Mouse (Mus musculus): ENCODE results near the gene Tbc1d22b. TPM values are rescaled to one million over a fixed set of nuclear protein-coding genes. Genes with fewer than 3 reads are reported as not detected.

Gene Tbc1d22b
- polyA plus RNA-seq, 1 experiment = 21.8 TPM

DNA sequence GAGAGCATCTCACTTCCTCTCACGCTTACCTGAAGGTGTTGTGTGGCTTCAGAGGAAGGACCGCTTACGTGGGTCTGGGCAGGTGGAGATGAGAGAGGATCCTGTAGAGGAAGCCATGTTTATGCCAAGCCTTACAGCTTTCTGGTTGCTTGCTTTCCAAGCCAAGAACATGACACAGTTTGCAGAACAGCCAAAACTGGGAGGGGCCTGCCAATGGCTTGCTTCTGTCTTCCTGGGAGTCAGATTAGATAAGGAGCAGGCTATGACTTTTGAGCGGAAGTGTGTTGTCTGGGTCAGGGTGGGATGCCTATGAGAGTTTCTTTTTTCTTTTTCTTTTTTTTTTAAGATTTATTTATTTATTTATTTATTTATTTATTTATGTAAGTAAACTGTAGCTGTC, 87.8 kb downstream of the Tbc1d22b start:
- H3K27me3 ChIP-seq (ENCODE audit: control insufficient read depth, insufficient read depth, low read length, poor library complexity, severe bottlenecking) = no peaks in the 10 kb centered on the region
- H3K9me3 ChIP-seq (replicated peaks; ENCODE audit: control insufficient read depth, insufficient read depth, low read length, poor library complexity, severe bottlenecking) = no peaks in the 10 kb centered on the region
- H3K4me1 ChIP-seq (ENCODE audit: control insufficient read depth, insufficient read depth, low read length) = peaks cover 9% of the 10 kb centered on the region
- H3K4me3 ChIP-seq (ENCODE audit: low read depth, low read length) = no peak overlapping the region
- no peak overlapping the region for H3K9ac ChIP-seq (ENCODE audit: low read depth, poor library complexity, severe bottlenecking)
- H3K27ac ChIP-seq (ENCODE audit: insufficient read depth, low read length) = no peak overlapping the region
- 0 out of 2 replicates have a peak, but pooled peaks cover 3% of the 10 kb centered on the region for H3K36me3 ChIP-seq (ENCODE audit: control insufficient read depth, insufficient read depth, low read length, poor library complexity, severe bottlenecking)
- TF ChIP-seq POLR2A (IDR thresholded peaks at IDR 0.05; ENCODE audit: insufficient read depth, low read length) (no peak), CTCF (IDR thresholded peaks at IDR 0.05; ENCODE audit: low read depth, low read length) (no peak), EP300 (IDR thresholded peaks at IDR 0.05; ENCODE audit: insufficient read depth, low read depth, low read length) (no peak)

DNA sequence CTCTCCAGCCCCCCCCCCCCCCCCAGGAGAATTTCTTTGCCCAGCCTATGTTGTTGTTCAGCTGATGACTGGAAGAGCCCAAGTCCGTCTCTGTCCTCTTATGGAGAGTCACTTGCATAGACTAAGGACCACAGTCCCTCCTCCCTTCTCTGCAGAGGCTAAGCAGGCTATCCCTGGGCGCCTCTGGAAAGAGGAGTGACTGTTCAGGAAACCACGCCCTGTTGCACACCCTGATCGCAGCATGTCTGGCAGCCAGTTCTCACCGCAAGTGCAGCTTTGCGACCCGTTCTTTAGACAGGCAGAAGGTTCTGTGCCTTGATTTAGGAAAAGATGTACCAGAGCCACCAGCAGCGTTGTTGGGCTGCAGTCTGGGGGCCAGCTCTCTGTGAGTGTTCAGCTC, 88.3 kb downstream of the Tbc1d22b start:
- H3K27me3 ChIP-seq (ENCODE audit: control insufficient read depth, insufficient read depth, low read length, poor library complexity, severe bottlenecking) = no peaks in the 10 kb centered on the region
- H3K36me3 ChIP-seq (ENCODE audit: control insufficient read depth, insufficient read depth, low read length, poor library complexity, severe bottlenecking) = 0 out of 2 replicates have a peak, but pooled peaks cover 3% of the 10 kb centered on the region
- no peaks in the 10 kb centered on the region for H3K9me3 ChIP-seq (replicated peaks; ENCODE audit: control insufficient read depth, insufficient read depth, low read length, poor library complexity, severe bottlenecking)
- no peak overlapping the region for H3K4me3 ChIP-seq (ENCODE audit: low read depth, low read length)
- TF ChIP-seq POLR2A (IDR thresholded peaks at IDR 0.05; ENCODE audit: insufficient read depth, low read length) = no peak
- no peak for TF ChIP-seq EP300 (IDR thresholded peaks at IDR 0.05; ENCODE audit: insufficient read depth, low read depth, low read length)
- no peak for TF ChIP-seq CTCF (IDR thresholded peaks at IDR 0.05; ENCODE audit: low read depth, low read length)
- H3K27ac ChIP-seq (ENCODE audit: insufficient read depth, low read length) = no peak overlapping the region
- H3K9ac ChIP-seq (ENCODE audit: low read depth, poor library complexity, severe bottlenecking) = no peak overlapping the region
- peaks cover 9% of the 10 kb centered on the region for H3K4me1 ChIP-seq (ENCODE audit: control insufficient read depth, insufficient read depth, low read length)

DNA sequence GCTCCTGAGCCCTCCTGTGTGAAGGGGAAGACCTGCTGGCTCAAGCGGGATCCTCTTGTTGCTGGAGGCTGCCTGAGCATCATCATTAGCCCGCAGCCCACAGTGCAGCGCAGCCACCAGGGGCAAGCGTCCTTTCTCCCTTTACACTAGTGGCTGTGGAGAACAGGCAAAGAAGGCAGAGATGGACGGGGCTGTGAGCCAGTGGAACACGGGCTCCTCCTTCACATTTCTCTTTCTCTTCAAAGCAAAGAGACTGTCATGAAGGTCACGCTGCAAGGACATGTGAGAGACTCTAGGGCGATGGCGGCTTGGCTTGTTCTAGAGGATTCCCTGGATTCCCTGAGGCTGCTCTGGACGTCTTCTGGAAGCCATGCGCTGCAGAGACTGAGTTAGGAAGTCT, 91.4 kb downstream of the Tbc1d22b start:
- TF ChIP-seq EP300 (IDR thresholded peaks at IDR 0.05; ENCODE audit: insufficient read depth, low read depth, low read length) (no peak), CTCF (IDR thresholded peaks at IDR 0.05; ENCODE audit: low read depth, low read length) (no peak), POLR2A (IDR thresholded peaks at IDR 0.05; ENCODE audit: insufficient read depth, low read length) (no peak)
- Histone ChIP-seq H3K27me3 (ENCODE audit: control insufficient read depth, insufficient read depth, low read length, poor library complexity, severe bottlenecking) (no peaks in the 10 kb centered on the region), H3K4me1 (ENCODE audit: control insufficient read depth, insufficient read depth, low read length) (peaks cover 7% of the 10 kb centered on the region), H3K9me3 (replicated peaks; ENCODE audit: control insufficient read depth, insufficient read depth, low read length, poor library complexity, severe bottlenecking) (no peaks in the 10 kb centered on the region), H3K9ac (ENCODE audit: low read depth, poor library complexity, severe bottlenecking) (no peak overlapping the region), H3K4me3 (ENCODE audit: low read depth, low read length) (no peak overlapping the region), H3K27ac (ENCODE audit: insufficient read depth, low read length) (no peak overlapping the region), H3K36me3 (ENCODE audit: control insufficient read depth, insufficient read depth, low read length, poor library complexity, severe bottlenecking) (0 out of 2 replicates have a peak, but pooled peaks cover 3% of the 10 kb centered on the region)

DNA sequence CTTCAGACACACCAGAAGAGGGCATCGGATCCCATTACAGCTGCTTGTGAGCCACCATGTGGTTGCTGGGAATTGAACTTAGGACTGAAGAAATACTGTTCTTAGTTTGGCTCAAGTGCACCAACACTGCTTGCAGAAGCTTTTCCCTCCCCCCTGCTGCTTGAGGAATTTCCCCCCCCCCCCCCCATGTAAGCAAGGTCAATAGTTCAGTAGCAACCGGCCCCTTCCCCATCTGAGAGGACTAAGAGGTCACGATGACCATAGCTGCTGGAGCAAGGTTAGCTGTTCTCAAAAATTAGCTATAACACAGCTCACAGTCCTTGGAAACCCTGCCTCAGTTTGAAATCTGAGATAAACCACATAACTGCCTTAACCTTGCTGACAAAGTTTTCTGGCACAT, 92.6 kb downstream of the Tbc1d22b start:
- H3K4me1 ChIP-seq (ENCODE audit: control insufficient read depth, insufficient read depth, low read length) = peaks cover 7% of the 10 kb centered on the region
- no peak overlapping the region for H3K4me3 ChIP-seq (ENCODE audit: low read depth, low read length)
- H3K27me3 ChIP-seq (ENCODE audit: control insufficient read depth, insufficient read depth, low read length, poor library complexity, severe bottlenecking) = no peaks in the 10 kb centered on the region
- H3K9ac ChIP-seq (ENCODE audit: low read depth, poor library complexity, severe bottlenecking) = no peak overlapping the region
- H3K27ac ChIP-seq (ENCODE audit: insufficient read depth, low read length) = no peak overlapping the region
- no peaks in the 10 kb centered on the region for H3K9me3 ChIP-seq (replicated peaks; ENCODE audit: control insufficient read depth, insufficient read depth, low read length, poor library complexity, severe bottlenecking)
- H3K36me3 ChIP-seq (ENCODE audit: control insufficient read depth, insufficient read depth, low read length, poor library complexity, severe bottlenecking) = 0 out of 2 replicates have a peak, but pooled peaks cover 3% of the 10 kb centered on the region
- TF ChIP-seq CTCF (IDR thresholded peaks at IDR 0.05; ENCODE audit: low read depth, low read length) = no peak
- TF ChIP-seq EP300 (IDR thresholded peaks at IDR 0.05; ENCODE audit: insufficient read depth, low read depth, low read length) = no peak
- TF ChIP-seq POLR2A (IDR thresholded peaks at IDR 0.05; ENCODE audit: insufficient read depth, low read length) = no peak

Other genes starting within 250 kb of the Tbc1d22b start
- gene Pi16, start 232.1 kb upstream of the Tbc1d22b start, polyA plus RNA-seq (2011; ENCODE audit: insufficient read depth, insufficient read length, low read depth, missing spikeins) = 0.39 TPM in 1 of 2 replicates, not detected in the other
- 129 and 134 TPM in 2 replicates for gene Mtch1, start 201.9 kb upstream of the Tbc1d22b start, polyA plus RNA-seq (2011; ENCODE audit: insufficient read depth, insufficient read length, low read depth, missing spikeins)
- 4.6 and 5.1 TPM in 2 replicates for gene Fgd2, start 188.9 kb upstream of the Tbc1d22b start, polyA plus RNA-seq (2011; ENCODE audit: insufficient read depth, insufficient read length, low read depth, missing spikeins)
- gene Pim1, start 59.0 kb upstream of the Tbc1d22b start, polyA plus RNA-seq (2011; ENCODE audit: insufficient read depth, insufficient read length, low read depth, missing spikeins) = 348 and 350 TPM in 2 replicates
- 1.6 and 2.4 TPM in 2 replicates for gene Gm17657, start 147 bp upstream of the Tbc1d22b start, polyA plus RNA-seq (2011; ENCODE audit: insufficient read depth, insufficient read length, low read depth, missing spikeins)
- not detected in 2 replicates for gene Tmem217, start 2.6 kb downstream of the Tbc1d22b start, polyA plus RNA-seq (2011; ENCODE audit: insufficient read depth, insufficient read length, low read depth, missing spikeins)
- 37.2 and 37.5 TPM in 2 replicates for gene Rnf8, start 65.0 kb downstream of the Tbc1d22b start, polyA plus RNA-seq (2011; ENCODE audit: insufficient read depth, insufficient read length, low read depth, missing spikeins)
- gene Gm28043, start 65.1 kb downstream of the Tbc1d22b start, polyA plus RNA-seq (2011; ENCODE audit: insufficient read depth, insufficient read length, low read depth, missing spikeins) = 4.8 and 5.0 TPM in 2 replicates
- 69.9 and 79.2 TPM in 2 replicates for gene Cmtr1, start 110.8 kb downstream of the Tbc1d22b start, polyA plus RNA-seq (2011; ENCODE audit: insufficient read depth, insufficient read length, low read depth, missing spikeins)
- 14.5 and 15.7 TPM in 2 replicates for gene Ccdc167, start 167.3 kb downstream of the Tbc1d22b start, polyA plus RNA-seq (2011; ENCODE audit: insufficient read depth, insufficient read length, low read depth, missing spikeins)

Measured in ES-Bruce4 (cell line).